Mouse (Mus musculus) brain, embryonic 14.5 days (tissue): ENCODE results near the gene Ctsl.

ENCODE experiments used
- CTCF ChIP-seq: fragments of 200-500 bp; IDR thresholded peaks from 2 replicates; pipeline ENCODE4 v1.5.1; 2012; ENCODE audit warnings: inconsistent platforms, mild to moderate bottlenecking, moderate library complexity, borderline replicate concordance; ENCODE audit not compliant: insufficient read depth, insufficient read length; ENCODE audit errors: extremely low read depth
- POLR2A ChIP-seq: fragments of 200-500 bp; IDR thresholded peaks from 2 replicates; pipeline ENCODE4 v1.6.1; 2012; ENCODE audit warnings: mild to moderate bottlenecking, inconsistent platforms, borderline replicate concordance; ENCODE audit not compliant: poor library complexity, insufficient read depth, insufficient read length, severe bottlenecking; ENCODE audit errors: extremely low read depth

DNA sequence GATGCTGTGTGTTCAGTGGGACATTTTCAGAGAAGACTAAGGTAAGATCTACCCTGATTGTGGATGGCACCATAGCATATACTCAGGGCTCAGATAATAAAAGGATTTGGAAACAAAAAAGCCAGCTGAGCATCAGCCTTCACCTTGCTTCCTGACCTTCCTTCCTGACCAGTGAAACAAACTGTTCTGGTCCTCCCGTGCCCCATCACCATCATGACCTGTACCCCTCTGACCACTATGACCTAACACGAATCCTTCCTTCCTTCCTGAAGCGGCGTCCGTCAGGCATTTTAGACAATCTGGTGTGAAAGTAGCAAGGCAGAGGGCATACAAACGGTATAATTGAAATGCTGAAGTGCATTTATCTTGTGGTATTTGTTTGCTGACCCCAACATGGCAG is 8.6 kb downstream of the Ctsl start:
- no peak for TF ChIP-seq CTCF
- no peak for TF ChIP-seq POLR2A
